Mouse (Mus musculus) lung, adult 18-20 months (tissue): ENCODE results near the gene Sppl2b.
"Not testable (repeated sequence)": the region's sequence is repeated elsewhere in the genome, so short reads cannot be mapped to it uniquely, and the experiment has no call there.

ENCODE experiments used
- DNase-seq, 2 experiments: peaks; one replicate each; pipeline ENCODE4 v3.0.0; 2022; ENCODE audit warnings: mixed read lengths in 2 of 2

Gene Sppl2b

GRCm38 (mm10) chr10:80854913-80855748, at the start of gene Sppl2b, which contains the start of gene Lsm7:
Gene Sppl2b, plus strand, starts transcription at chr10:80855275.
Gene Lsm7, minus strand, starts transcription at chr10:80855209.
- DNase-seq = peak; percentile 95 to 96

- no peak for DNase-seq
Measured at GRCm38 (mm10) chr10:80805322-80805721, 49.8 kb upstream of the Sppl2b start.

GRCm38 (mm10) chr10:80805925-80806324, 49.1 kb upstream of the Sppl2b start:
- DNase-seq = peak; percentile 50 to 54

GRCm38 (mm10) chr10:80806341-80807056, 48.6 kb upstream of the Sppl2b start:
- DNase-seq = no peak

- peak; percentile 63 for DNase-seq
Measured at GRCm38 (mm10) chr10:80807057-80807627, 47.9 kb upstream of the Sppl2b start.

GRCm38 (mm10) chr10:80808099-80808984, 46.7 kb upstream of the Sppl2b start:
- DNase-seq = no peak

GRCm38 (mm10) chr10:80808985-80809632, 46.0 kb upstream of the Sppl2b start:
- DNase-seq = no peak

- no peak for DNase-seq
Measured at GRCm38 (mm10) chr10:80810084-80810483, 45.0 kb upstream of the Sppl2b start.

- no peak for DNase-seq
Measured at GRCm38 (mm10) chr10:80812391-80813041, 42.6 kb upstream of the Sppl2b start.

- no peak for DNase-seq
Measured at GRCm38 (mm10) chr10:80813366-80813765, 41.7 kb upstream of the Sppl2b start, which contains the start of gene Jsrp1. Gene Jsrp1, minus strand, starts transcription at chr10:80813498.

GRCm38 (mm10) chr10:80814800-80815199, 40.3 kb upstream of the Sppl2b start:
- no peak for DNase-seq

- not testable (repeated sequence) for DNase-seq
Measured at GRCm38 (mm10) chr10:80816303-80816702, 38.8 kb upstream of the Sppl2b start.

GRCm38 (mm10) chr10:80817164-80817563, 37.9 kb upstream of the Sppl2b start:
- no peak for DNase-seq

- DNase-seq = not testable (repeated sequence)
Measured at GRCm38 (mm10) chr10:80817955-80818354, 37.1 kb upstream of the Sppl2b start.

- no peak for DNase-seq
Measured at GRCm38 (mm10) chr10:80818599-80819281, 36.3 kb upstream of the Sppl2b start.

GRCm38 (mm10) chr10:80819406-80819805, 35.7 kb upstream of the Sppl2b start:
- DNase-seq = no peak

- DNase-seq = peak in 1 of 2 experiments; percentile 38
Measured at GRCm38 (mm10) chr10:80821991-80822390, 33.1 kb upstream of the Sppl2b start.

- DNase-seq = no peak
Measured at GRCm38 (mm10) chr10:80822528-80822927, 32.5 kb upstream of the Sppl2b start.

GRCm38 (mm10) chr10:80823316-80823715, 31.8 kb upstream of the Sppl2b start:
- no peak for DNase-seq

GRCm38 (mm10) chr10:80823847-80824643, 31.0 kb upstream of the Sppl2b start:
- DNase-seq = no peak
